Mouse (Mus musculus) layer of hippocampus, adult 2 months (tissue): ENCODE data around the gene Gsx1. TPM values are rescaled to one million over a fixed set of nuclear protein-coding genes. Genes with fewer than 3 reads are reported as not detected.

ENCODE experiments used
- DNase-seq, 2 experiments: peaks; one replicate each; pipeline ENCODE4 v3.0.0; 2022; ENCODE audit warnings: low spot score in 2 of 2
- H3K27ac ChIP-seq: fragments of 200-600 bp; 2 replicates; pipeline ENCODE4 v1.8.1; 2022
- H3K4me3 ChIP-seq: fragments of 200-600 bp; 2 replicates; pipeline ENCODE4 v1.8.1; 2022; ENCODE audit warnings: mild to moderate bottlenecking
- CTCF ChIP-seq: fragments of 200-600 bp; conservative IDR thresholded peaks from 2 replicates; pipeline ENCODE4 v1.8.1; 2022; ENCODE audit warnings: antibody characterized with exemption, mild to moderate bottlenecking, moderate library complexity
- total RNA-seq, 2 experiments: library from RNA; stranded (reverse); gene quantifications; 2 replicates each; pipeline ENCODE4 v1.2.3; 2021

Gene Gsx1
- total RNA-seq, 2 experiments from 2014 or later, result 0.20 to 0.52 TPM

DNA sequence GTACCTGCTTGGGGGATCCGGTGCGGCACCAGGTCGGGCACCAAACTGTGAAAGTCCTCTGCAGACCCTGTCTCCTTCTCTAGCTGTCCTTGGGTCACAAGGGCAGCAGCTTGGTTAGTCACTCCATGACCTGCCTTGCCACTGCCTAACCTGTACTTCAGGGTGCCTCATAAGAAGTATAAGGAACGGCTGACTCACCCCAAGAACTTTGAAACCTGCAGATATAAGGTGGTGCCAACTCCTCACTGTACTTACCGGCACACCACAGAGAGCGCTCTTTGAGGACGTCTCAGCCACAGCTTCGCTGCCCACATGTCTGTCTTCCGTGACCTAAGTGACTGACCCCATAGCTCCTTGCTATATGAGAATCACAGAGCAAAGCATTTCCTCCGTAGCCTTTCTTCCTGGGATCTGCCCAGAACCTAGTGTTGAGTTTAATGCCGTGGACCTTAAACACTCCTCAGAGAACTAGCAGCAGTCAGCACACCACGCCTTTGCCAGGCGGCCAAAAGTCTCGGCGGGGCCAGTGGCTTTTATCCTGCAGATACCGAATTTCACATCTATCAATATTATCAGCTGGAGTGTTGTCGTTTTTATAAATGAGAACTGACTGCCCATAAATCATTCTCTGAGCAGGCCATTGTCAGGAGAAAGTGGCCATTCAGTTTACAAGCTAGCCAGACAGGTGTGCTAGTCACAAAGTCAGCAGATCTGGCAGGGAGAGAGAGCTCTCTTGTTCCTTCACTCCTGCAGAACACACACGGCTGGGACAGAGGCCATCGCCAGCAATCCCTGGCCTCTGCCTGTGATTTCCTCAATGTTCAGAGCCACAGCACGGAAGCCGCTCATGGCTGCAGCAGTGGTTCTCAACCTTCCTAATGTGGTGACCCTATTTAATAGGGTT is 47.2 kb downstream of the Gsx1 start:
- DNase-seq, result no peak
- no peak for TF ChIP-seq CTCF
- Histone ChIP-seq H3K4me3 (no peak overlapping the region), H3K27ac (no peak overlapping the region)

Other genes with a start within 250 kb of the Gsx1 start
- gene Gtf3a, start 240.0 kb upstream of the Gsx1 start, total RNA-seq, result 10 to 100 TPM; 23.3 to 24.7 TPM
- 10 to 100 TPM; 20.1 to 20.3 TPM for gene Mtif3, start 224.9 kb upstream of the Gsx1 start, total RNA-seq
- 1 to 10 TPM; 5.5 to 6.6 TPM for gene Lnx2, start 112.1 kb upstream of the Gsx1 start, total RNA-seq
- 10 to 100 TPM; 63.1 to 69.7 TPM for gene Polr1d, start 111.6 kb upstream of the Gsx1 start, total RNA-seq
- gene Pdx1, start 81.3 kb downstream of the Gsx1 start, total RNA-seq, result not detected
- gene Cdx2, start 118.6 kb downstream of the Gsx1 start, total RNA-seq, result not detected
- not detected for gene Urad, start 133.7 kb downstream of the Gsx1 start, total RNA-seq
- 10 to 100 TPM in 1 of 2 experiments, 1 to 10 TPM in 1; 9.8 to 11.0 TPM for gene Flt3, start 211.8 kb downstream of the Gsx1 start, total RNA-seq
- gene Pan3, start 241.5 kb downstream of the Gsx1 start, total RNA-seq, result 100 to 1,000 TPM in 1 of 2 experiments, 10 to 100 TPM in 1; 96.7 to 114 TPM